Mouse (Mus musculus) midbrain, embryonic 10.5 days (tissue): ENCODE data around the gene Tatdn3. TPM values are rescaled to one million over a fixed set of nuclear protein-coding genes. Genes with fewer than 3 reads are reported as not detected.

Source experiments
- DNase-seq: peaks from one replicate; pipeline ENCODE4 v3.0.0-alpha.2; 2017; ENCODE audit warnings: low spot score
- H3K27ac ChIP-seq: fragments of 300-500 bp; sonication (generic); replicated peaks from 2 replicates; pipeline ENCODE4 v1.5.1; 2016; ENCODE audit warnings: mild to moderate bottlenecking
- H3K27me3 ChIP-seq: fragments of 300-500 bp; sonication (generic); 2 replicates; pipeline ENCODE4 v1.6.1; 2016; ENCODE audit warnings: low read depth, mild to moderate bottlenecking; ENCODE audit not compliant: poor library complexity, severe bottlenecking
- H3K36me3 ChIP-seq: fragments of 300-500 bp; sonication (generic); 2 replicates; pipeline ENCODE4 v1.6.1; 2016; ENCODE audit warnings: mild to moderate bottlenecking, moderate library complexity
- H3K4me1 ChIP-seq: fragments of 300-500 bp; sonication (generic); 2 replicates; pipeline ENCODE4 v1.6.1; 2016
- H3K4me3 ChIP-seq: fragments of 300-500 bp; sonication (generic); 2 replicates; pipeline ENCODE4 v1.5.1; 2016; ENCODE audit warnings: mild to moderate bottlenecking, moderate library complexity
- H3K9me3 ChIP-seq: fragments of 300-500 bp; sonication (generic); replicated peaks from 2 replicates; pipeline ENCODE4 v1.6.1; 2016; ENCODE audit warnings: mild to moderate bottlenecking
- WGBS: fragments of 180-500 bp; shearing (Covaris S2); methylation state at CpG from one replicate; pipeline ENCODE4 v1.1.7; 2016; 5-methylcytosine and 5-hydroxymethylcytosine counted together
- polyA plus RNA-seq: library from polyadenylated mRNA; unstranded; fragments of >200 nt; fragmentation: Nextera tagmentation; extraction: Ambion mirVana; gene quantifications from 2 replicates; pipeline ENCODE4 v1.2.1, GENCODE M21; 2016

Tatdn3 gene
- polyA plus RNA-seq, 1 experiment from 2014 or later, result 10.4 TPM

- Histone ChIP-seq H3K4me1 (no peaks in the 10 kb centered on the region; the same call in 1 of the 2 replicates), H3K4me3 (no peak overlapping the region), H3K9me3 (no peaks in the 10 kb centered on the region), H3K36me3 (peaks cover 100% of the 10 kb centered on the region), H3K27ac (no peak overlapping the region), H3K27me3 (no peaks in the 10 kb centered on the region)
- 93% methylated on average over 4 of the region's 4 CpGs for WGBS
- DNase-seq, result no peak
These were observed 7.5 kb upstream of the Tatdn3 start for GRCm38 (mm10) chr1:191070259-191070658.

- 83% methylated on average over 5 of the region's 5 CpGs for WGBS
- Histone ChIP-seq H3K27me3 (no peaks in the 10 kb centered on the region), H3K4me3 (no peak overlapping the region), H3K9me3 (no peaks in the 10 kb centered on the region), H3K4me1 (peaks cover 18% of the 10 kb centered on the region), H3K27ac (no peak overlapping the region), H3K36me3 (peaks cover 88% of the 10 kb centered on the region)
- no peak for DNase-seq
These were observed 5.6 kb upstream of the Tatdn3 start for GRCm38 (mm10) chr1:191068377-191068776.

DNA sequence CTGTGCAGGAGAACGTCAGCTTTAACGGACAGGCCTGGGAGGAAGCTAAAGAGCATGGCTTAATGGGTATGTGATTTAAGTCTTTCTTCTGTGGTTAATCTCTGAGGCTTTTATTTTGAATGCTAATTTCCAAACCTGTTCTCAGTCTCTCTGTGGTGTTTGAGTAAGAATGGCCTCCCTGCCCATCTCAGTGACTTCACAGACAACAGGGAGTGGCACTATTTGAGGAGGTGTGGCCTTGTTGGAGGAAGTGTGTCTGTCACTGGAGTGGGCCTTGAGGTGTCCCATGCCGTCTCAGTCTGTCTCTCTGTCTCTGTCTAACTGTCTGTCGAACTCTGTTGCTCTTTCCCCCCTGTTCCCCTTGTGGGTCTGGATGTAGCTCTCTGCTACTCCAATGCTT, 2.5 kb upstream of the Tatdn3 start:
- Histone ChIP-seq H3K9me3 (no peaks in the 10 kb centered on the region), H3K27ac (no peak overlapping the region), H3K36me3 (peaks cover 56% of the 10 kb centered on the region), H3K27me3 (no peaks in the 10 kb centered on the region), H3K4me1 (peaks cover 26% of the 10 kb centered on the region), H3K4me3 (no peak overlapping the region)
- 90% methylated on average over 4 of the region's 4 CpGs for WGBS
- DNase-seq, result no peak

- no peak for DNase-seq
- Histone ChIP-seq H3K4me3 (no peak overlapping the region), H3K9me3 (no peaks in the 10 kb centered on the region), H3K27me3 (no peaks in the 10 kb centered on the region), H3K36me3 (peaks cover 50% of the 10 kb centered on the region), H3K4me1 (peaks cover 26% of the 10 kb centered on the region), H3K27ac (no peak overlapping the region)
- 92% methylated on average over 2 of the region's 2 CpGs for WGBS
These were observed 1.8 kb upstream of the Tatdn3 start for GRCm38 (mm10) chr1:191064535-191064934.

DNA sequence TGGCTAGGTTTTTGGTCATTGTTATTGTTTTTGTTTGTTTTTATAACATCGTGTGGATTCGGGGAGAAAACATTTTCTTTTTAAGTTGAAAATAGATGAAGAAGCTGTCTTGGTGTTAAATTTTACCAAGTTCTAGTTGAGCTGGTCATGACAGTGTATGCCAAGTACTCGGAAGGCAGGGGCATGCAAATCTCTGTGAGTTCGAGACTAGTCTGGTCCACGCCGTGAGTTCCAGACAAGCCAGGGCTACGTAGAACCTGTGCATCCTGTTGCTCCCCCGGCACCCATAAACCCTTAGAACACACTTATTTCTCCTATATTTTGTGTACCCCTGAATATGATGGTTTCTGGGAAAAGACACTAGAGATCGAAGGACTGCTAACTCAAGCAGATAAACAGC, 968 bp upstream of the Tatdn3 start:
- DNase-seq, result no peak
- 56% methylated on average over 9 of the region's 9 CpGs for WGBS
- Histone ChIP-seq H3K27ac (peak overlapping the region; percentile 96), H3K4me1 (peaks cover 26% of the 10 kb centered on the region), H3K36me3 (peaks cover 41% of the 10 kb centered on the region), H3K4me3 (peak overlapping the region; percentile 85), H3K9me3 (no peaks in the 10 kb centered on the region), H3K27me3 (no peaks in the 10 kb centered on the region)

DNA sequence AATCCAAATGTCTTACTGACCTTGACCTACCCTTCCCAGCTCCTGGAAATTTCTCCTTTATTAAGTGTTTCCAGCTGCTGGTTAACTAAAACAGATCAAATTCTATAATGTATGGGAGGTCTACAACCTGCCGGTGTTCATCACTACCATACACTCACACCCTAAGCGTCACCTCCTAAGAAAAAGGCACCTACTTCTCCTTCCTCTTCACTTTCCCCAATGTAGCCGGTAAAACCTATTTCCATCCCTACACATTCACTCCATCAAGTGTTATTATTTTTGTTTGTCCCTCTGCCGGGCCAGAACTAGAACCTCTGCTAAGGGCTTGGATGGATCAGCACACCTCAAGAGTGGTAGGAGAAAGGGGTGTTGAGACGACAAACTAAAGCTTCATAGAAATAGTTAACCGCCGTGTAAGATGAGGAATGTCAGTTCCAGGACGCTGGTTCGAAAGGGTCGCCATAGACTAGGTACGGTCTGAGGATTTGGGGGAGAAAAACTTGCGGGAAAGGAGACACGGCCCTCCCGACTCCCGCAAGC, 421 bp downstream of the Tatdn3 start:
- Histone ChIP-seq H3K36me3 (peaks cover 27% of the 10 kb centered on the region), H3K27ac (peak overlapping the region; percentile 96), H3K27me3 (no peaks in the 10 kb centered on the region), H3K4me3 (peak overlapping the region; percentile 85), H3K9me3 (no peaks in the 10 kb centered on the region), H3K4me1 (peaks cover 26% of the 10 kb centered on the region)
- DNase-seq, result no peak
- WGBS, result 7% methylated on average over 15 of the region's 15 CpGs

DNA sequence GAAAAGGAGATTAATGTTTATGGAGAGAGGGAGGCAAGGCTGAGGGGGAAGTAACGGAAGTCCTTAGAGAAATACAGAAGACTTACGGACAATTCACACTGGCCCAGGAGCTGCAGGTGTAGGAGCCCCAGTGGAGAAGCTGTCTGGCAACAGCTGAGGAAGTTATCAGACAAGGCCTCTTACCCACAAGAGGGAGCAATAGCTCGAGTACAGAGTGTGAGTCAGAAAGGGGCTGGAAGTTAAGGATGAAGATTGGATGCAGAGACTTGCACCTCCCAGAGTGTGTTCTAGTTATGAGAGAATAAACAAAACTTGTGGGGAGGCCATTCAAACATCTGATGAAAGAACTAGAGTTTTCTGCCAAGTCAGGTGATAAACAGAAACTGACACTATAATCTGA, 5.3 kb downstream of the Tatdn3 start:
- H3K27ac ChIP-seq, result no peak overlapping the region
- no peaks in the 10 kb centered on the region for H3K36me3 ChIP-seq
- 62% methylated on average over 3 of the region's 3 CpGs for WGBS
- H3K9me3 ChIP-seq, result no peaks in the 10 kb centered on the region
- H3K4me1 ChIP-seq, result peaks cover 8% of the 10 kb centered on the region
- H3K4me3 ChIP-seq, result no peak overlapping the region
- no peak for DNase-seq
- no peaks in the 10 kb centered on the region for H3K27me3 ChIP-seq

- Histone ChIP-seq H3K9me3 (no peaks in the 10 kb centered on the region), H3K4me1 (no peaks in the 10 kb centered on the region), H3K27me3 (no peaks in the 10 kb centered on the region), H3K27ac (no peak overlapping the region), H3K4me3 (no peak overlapping the region), H3K36me3 (no peaks in the 10 kb centered on the region)
- 69% methylated on average over 2 of the region's 2 CpGs for WGBS
- no peak for DNase-seq
These were observed 7.2 kb downstream of the Tatdn3 start for GRCm38 (mm10) chr1:191055533-191055873.

DNA sequence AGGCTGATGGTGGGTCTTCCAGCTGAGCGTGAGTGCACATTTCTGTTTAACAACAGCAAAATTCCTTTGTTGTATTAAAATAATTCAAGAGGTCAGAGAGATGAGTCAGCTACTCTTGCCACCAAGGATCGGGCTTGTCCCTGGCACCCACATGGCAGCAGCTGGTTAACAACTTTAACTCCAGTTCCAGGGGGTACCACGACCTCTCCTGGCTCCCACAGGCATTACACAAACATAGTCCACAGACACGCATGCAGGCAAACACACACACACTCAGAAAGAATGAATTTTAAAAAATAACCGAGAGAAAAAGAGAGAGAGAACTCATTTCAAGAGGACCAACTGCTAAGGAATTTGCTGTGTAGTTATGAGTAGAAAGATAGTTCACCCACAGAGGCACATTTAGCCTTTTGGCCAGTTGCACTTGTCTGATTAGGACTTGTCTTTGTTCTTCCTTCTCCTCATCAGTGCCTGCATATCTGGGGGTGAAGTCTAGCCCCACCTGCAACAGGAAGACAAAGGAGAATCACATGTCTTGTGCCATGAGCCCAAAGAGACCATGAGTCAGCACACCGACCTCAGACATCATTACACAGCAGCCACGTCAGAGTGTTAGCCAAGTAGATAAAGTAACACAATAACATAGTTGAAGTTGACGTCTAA, 7.7 kb downstream of the Tatdn3 start:
- no peaks in the 10 kb centered on the region for H3K4me1 ChIP-seq
- H3K4me3 ChIP-seq, result no peak overlapping the region

GRCm38 (mm10) chr1:191053555-191053954, 9.2 kb downstream of the Tatdn3 start:
- no peaks in the 10 kb centered on the region for H3K36me3 ChIP-seq
- H3K27ac ChIP-seq, result no peak overlapping the region
- H3K4me1 ChIP-seq, result no peaks in the 10 kb centered on the region
- H3K4me3 ChIP-seq, result no peak overlapping the region
- 95% methylated on average over 3 of the region's 3 CpGs for WGBS
- no peak for DNase-seq
- no peaks in the 10 kb centered on the region for H3K27me3 ChIP-seq
- no peaks in the 10 kb centered on the region for H3K9me3 ChIP-seq

More for the DNA sequence above, 7.7 kb downstream of the Tatdn3 start:
- H3K27me3 ChIP-seq, result no peaks in the 10 kb centered on the region
- DNase-seq, result no peak
- 75% methylated on average over 8 of the region's 8 CpGs for WGBS
- no peak overlapping the region for H3K27ac ChIP-seq
- H3K36me3 ChIP-seq, result no peaks in the 10 kb centered on the region
- H3K9me3 ChIP-seq, result no peaks in the 10 kb centered on the region

DNA sequence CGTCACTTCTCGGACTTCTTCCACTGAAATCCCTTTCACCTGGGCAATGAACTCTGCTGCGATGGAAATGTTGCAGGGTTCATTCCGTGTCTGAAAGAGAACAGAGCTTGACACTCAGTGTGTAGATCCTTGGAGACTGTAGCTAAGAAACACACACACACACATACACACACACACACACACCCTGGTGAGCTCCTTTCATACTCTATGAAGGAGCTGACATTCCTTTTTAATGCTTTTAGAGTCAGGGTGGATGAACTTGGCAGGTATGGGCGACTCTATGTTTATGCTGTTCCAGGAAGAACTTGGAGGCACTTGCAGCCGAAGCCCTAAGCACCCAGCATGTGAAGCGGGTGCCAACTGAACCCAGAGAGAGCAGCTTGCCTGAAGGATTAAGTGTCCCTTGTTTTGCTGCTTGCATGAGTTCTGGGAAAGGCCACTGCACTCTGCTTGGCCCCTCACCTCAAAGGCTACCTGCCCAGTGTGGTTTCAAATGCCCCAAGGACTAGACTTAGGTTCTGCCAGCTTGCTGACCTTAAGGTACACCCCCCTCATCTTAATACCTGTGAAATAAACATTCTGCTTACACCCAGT, 16.4 kb downstream of the Tatdn3 start:
- no peak for DNase-seq
- 78% methylated on average over 7 of the region's 7 CpGs for WGBS

DNA sequence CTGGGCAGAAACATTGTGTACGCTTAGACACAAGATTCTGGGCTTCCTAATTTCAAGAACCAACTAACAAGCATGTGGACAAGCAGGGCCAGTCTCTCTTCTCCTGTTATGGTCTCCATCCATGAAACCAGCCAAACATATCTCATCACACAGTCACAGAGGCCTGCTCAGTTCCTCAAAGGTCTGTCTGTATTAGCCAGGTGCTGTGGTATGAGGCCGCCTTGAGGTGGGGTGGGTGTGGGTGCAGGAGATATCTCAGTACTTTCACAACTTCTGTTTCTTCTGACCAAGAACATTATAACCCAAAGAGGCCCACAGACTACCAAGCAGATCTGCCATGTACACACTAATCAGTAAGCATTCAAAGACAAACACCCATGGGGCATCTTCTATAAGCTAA, 17.5 kb downstream of the Tatdn3 start:
- Histone ChIP-seq H3K27ac (no peak overlapping the region), H3K27me3 (no peaks in the 10 kb centered on the region), H3K4me1 (no peaks in the 10 kb centered on the region), H3K36me3 (no peaks in the 10 kb centered on the region), H3K9me3 (no peaks in the 10 kb centered on the region), H3K4me3 (no peak overlapping the region)
- no peak for DNase-seq
- 96% methylated on average over 2 of the region's 2 CpGs for WGBS

More for the DNA sequence above, 16.4 kb downstream of the Tatdn3 start:
- no peak overlapping the region for H3K27ac ChIP-seq
- H3K4me3 ChIP-seq, result no peak overlapping the region
- H3K27me3 ChIP-seq, result no peaks in the 10 kb centered on the region
- no peaks in the 10 kb centered on the region for H3K9me3 ChIP-seq
- no peaks in the 10 kb centered on the region for H3K4me1 ChIP-seq
- no peaks in the 10 kb centered on the region for H3K36me3 ChIP-seq

- WGBS, result 92% methylated on average over 3 of the region's 3 CpGs
- Histone ChIP-seq H3K27ac (no peak overlapping the region), H3K27me3 (no peaks in the 10 kb centered on the region), H3K4me3 (no peak overlapping the region), H3K36me3 (no peaks in the 10 kb centered on the region), H3K4me1 (no peaks in the 10 kb centered on the region), H3K9me3 (no peaks in the 10 kb centered on the region)
- no peak for DNase-seq
These were observed 20.0 kb downstream of the Tatdn3 start for GRCm38 (mm10) chr1:191042688-191043087.
